Mouse (Mus musculus): ENCODE data around the gene Qpctl. TPM values are rescaled to one million over a fixed set of nuclear protein-coding genes. Genes with fewer than 3 reads are reported as not detected.

The Qpctl gene
- total and polyA plus RNA-seq, 3 experiments, result 3.1 to 6.5 TPM; not detected in 1

GRCm38 (mm10) chr7:19178035-19178434 is 28.9 kb upstream of the Qpctl start:
- H3K27ac ChIP-seq (ENCODE audit: control insufficient read depth, low read depth, low read length), result no peak overlapping the region
- peaks cover 0 to 8% of the 10 kb centered on the region in 2 experiments; a peak in 2 of 4 replicates for H3K36me3 ChIP-seq (ENCODE audit: control insufficient read depth in 1 of 2, insufficient read depth in 2 of 2, low read length in 2 of 2)
- 0 out of 4 replicates have a peak overlapping the region, but pooled peaks of 1 of the 2 experiments have one; percentile 8 for H3K4me3 ChIP-seq (ENCODE audit: control insufficient read depth in 1 of 2, insufficient read depth in 1 of 2, low read depth in 2 of 2, low read length in 2 of 2)
- no peaks in the 10 kb centered on the region for H3K79me2 ChIP-seq (ENCODE audit: control insufficient read depth, insufficient read depth, low read length, poor library complexity)
- H3K9me3 ChIP-seq (replicated peaks; ENCODE audit: insufficient read depth, low read length), result no peaks in the 10 kb centered on the region
- H3K27me3 ChIP-seq (ENCODE audit: control insufficient read depth in 1 of 2, insufficient read depth in 2 of 2, low read length in 2 of 2), result no peaks in the 10 kb centered on the region
- H3K9ac ChIP-seq (ENCODE audit: control insufficient read depth, low read depth, low read length, poor library complexity, severe bottlenecking), result no peak overlapping the region
- TF ChIP-seq TBP (IDR thresholded peaks at IDR 0.05; ENCODE audit: low read depth, low read length) (no peak), TAL1 (IDR thresholded peaks at IDR 0.05; ENCODE audit: low read length) (no peak)
- H3K4me1 ChIP-seq (ENCODE audit: control insufficient read depth in 1 of 2, insufficient read depth in 2 of 2, low read length in 2 of 2), result peaks cover 9 to 22% of the 10 kb centered on the region in 2 experiments
- no peak for DNase-seq (ENCODE audit: low read depth, low spot score)

GRCm38 (mm10) chr7:19177216-19177615 is 28.1 kb upstream of the Qpctl start:
- Histone ChIP-seq H3K9me3 (replicated peaks; ENCODE audit: insufficient read depth, low read length) (no peaks in the 10 kb centered on the region), H3K4me1 (ENCODE audit: control insufficient read depth in 1 of 2, insufficient read depth in 2 of 2, low read length in 2 of 2) (peaks cover 9 to 21% of the 10 kb centered on the region in 2 experiments), H3K27me3 (ENCODE audit: control insufficient read depth in 1 of 2, insufficient read depth in 2 of 2, low read length in 2 of 2) (no peaks in the 10 kb centered on the region), H3K9ac (ENCODE audit: control insufficient read depth, low read depth, low read length, poor library complexity, severe bottlenecking) (no peak overlapping the region), H3K27ac (ENCODE audit: control insufficient read depth, low read depth, low read length) (no peak overlapping the region), H3K79me2 (ENCODE audit: control insufficient read depth, insufficient read depth, low read length, poor library complexity) (no peaks in the 10 kb centered on the region), H3K36me3 (ENCODE audit: control insufficient read depth in 1 of 2, insufficient read depth in 2 of 2, low read length in 2 of 2) (peaks cover 0 to 6% of the 10 kb centered on the region in 2 experiments; a peak in 2 of 4 replicates), H3K4me3 (ENCODE audit: control insufficient read depth in 1 of 2, insufficient read depth in 1 of 2, low read depth in 2 of 2, low read length in 2 of 2) (no peak overlapping the region)
- DNase-seq (ENCODE audit: low read depth, low spot score), result no peak
- TF ChIP-seq ETS1 (IDR thresholded peaks at IDR 0.05; ENCODE audit: low read depth, low read length) (no peak), KAT2A (conservative IDR thresholded peaks at IDR 0.05; ENCODE audit: low read depth, low read length) (no peak), GABPA (IDR thresholded peaks at IDR 0.05; ENCODE audit: low read depth, low read length) (no peak), ZMIZ1 (IDR thresholded peaks at IDR 0.05; ENCODE audit: low read depth, low read length) (no peak), MYB (IDR thresholded peaks at IDR 0.05; ENCODE audit: low read depth, low read length) (no peak), MYC (IDR thresholded peaks at IDR 0.05; ENCODE audit: low read depth, low read length) (no peak), TCF12 (IDR thresholded peaks at IDR 0.05; ENCODE audit: low read depth, low read length) (no peak), ZC3H11A (IDR thresholded peaks at IDR 0.05; ENCODE audit: low read depth, low read length) (no peak), HCFC1 (IDR thresholded peaks at IDR 0.05; ENCODE audit: low read depth, low read length) (no peak), EP300 (IDR thresholded peaks at IDR 0.05; ENCODE audit: low read depth in 1 of 2, low read length in 2 of 2) (no peak), GATA1 (IDR thresholded peaks at IDR 0.05; ENCODE audit: low read depth, low read length) (no peak), JUND (IDR thresholded peaks at IDR 0.05; ENCODE audit: low read depth, low read length) (no peak), POLR2AphosphoS2 (IDR thresholded peaks at IDR 0.05; ENCODE audit: low read length) (no peak)

- H3K79me2 ChIP-seq (ENCODE audit: control insufficient read depth, insufficient read depth, low read length, poor library complexity), result no peaks in the 10 kb centered on the region
- no peak for DNase-seq (ENCODE audit: low read depth, low spot score)
- H3K9ac ChIP-seq (ENCODE audit: control insufficient read depth, low read depth, low read length, poor library complexity, severe bottlenecking), result no peak overlapping the region
- H3K9me3 ChIP-seq (replicated peaks; ENCODE audit: insufficient read depth, low read length), result no peaks in the 10 kb centered on the region
- H3K27me3 ChIP-seq (ENCODE audit: control insufficient read depth in 1 of 2, insufficient read depth in 2 of 2, low read length in 2 of 2), result no peaks in the 10 kb centered on the region
- peaks cover 9 to 20% of the 10 kb centered on the region in 2 experiments for H3K4me1 ChIP-seq (ENCODE audit: control insufficient read depth in 1 of 2, insufficient read depth in 2 of 2, low read length in 2 of 2)
- peaks cover 0 to 6% of the 10 kb centered on the region in 2 experiments; a peak in 2 of 4 replicates for H3K36me3 ChIP-seq (ENCODE audit: control insufficient read depth in 1 of 2, insufficient read depth in 2 of 2, low read length in 2 of 2)
- no peak overlapping the region for H3K27ac ChIP-seq (ENCODE audit: control insufficient read depth, low read depth, low read length)
- no peak overlapping the region for H3K4me3 ChIP-seq (ENCODE audit: control insufficient read depth in 1 of 2, insufficient read depth in 1 of 2, low read depth in 2 of 2, low read length in 2 of 2)
- TF ChIP-seq TBP (IDR thresholded peaks at IDR 0.05; ENCODE audit: low read depth, low read length) (no peak), TCF12 (IDR thresholded peaks at IDR 0.05; ENCODE audit: low read depth, low read length) (no peak), POLR2A (IDR thresholded peaks at IDR 0.05; ENCODE audit: control insufficient read depth in 1 of 2, insufficient read depth in 1 of 2, low read depth in 1 of 2, low read length in 2 of 2, poor library complexity in 1 of 2) (no peak), CHD2 (IDR thresholded peaks at IDR 0.05; ENCODE audit: low read length) (no peak), EP300 (IDR thresholded peaks at IDR 0.05; ENCODE audit: low read depth in 1 of 2, low read length in 2 of 2) (no peak), ZMIZ1 (IDR thresholded peaks at IDR 0.05; ENCODE audit: low read depth, low read length) (no peak), JUND (IDR thresholded peaks at IDR 0.05; ENCODE audit: low read depth, low read length) (no peak), SMC3 (IDR thresholded peaks at IDR 0.05; ENCODE audit: low read depth, low read length) (no peak), GATA1 (IDR thresholded peaks at IDR 0.05; ENCODE audit: low read depth, low read length) (no peak), MYC (IDR thresholded peaks at IDR 0.05; ENCODE audit: low read depth, low read length) (no peak), HCFC1 (IDR thresholded peaks at IDR 0.05; ENCODE audit: low read depth, low read length) (no peak), USF2 (IDR thresholded peaks at IDR 0.05; ENCODE audit: borderline replicate concordance in 1 of 2, insufficient read depth in 1 of 2, low read depth in 1 of 2, low read length in 2 of 2) (no peak), RCOR1 (IDR thresholded peaks at IDR 0.05; ENCODE audit: low read depth, low read length) (no peak), ZNF384 (IDR thresholded peaks at IDR 0.05; ENCODE audit: low read depth, low read length) (no peak), CTCF (IDR thresholded peaks at IDR 0.05 in 2 of 3, conservative IDR thresholded peaks at IDR 0.05 in 1 of 3; ENCODE audit: control insufficient read depth in 1 of 3, insufficient read depth in 1 of 3, low read depth in 2 of 3, low read length in 3 of 3, poor library complexity in 1 of 3, severe bottlenecking in 1 of 3) (no peak), E2F4 (IDR thresholded peaks at IDR 0.05; ENCODE audit: borderline replicate concordance, low read depth, low read length) (no peak), POLR2AphosphoS2 (IDR thresholded peaks at IDR 0.05; ENCODE audit: low read length) (no peak), ELF1 (IDR thresholded peaks at IDR 0.05; ENCODE audit: low read depth, low read length) (no peak), ETS1 (IDR thresholded peaks at IDR 0.05; ENCODE audit: low read depth, low read length) (no peak), ZKSCAN1 (IDR thresholded peaks at IDR 0.05; ENCODE audit: low read depth, low read length) (no peak)
Observed at GRCm38 (mm10) chr7:19176516-19176947, 27.4 kb upstream of the Qpctl start.
